Mouse (Mus musculus) large intestine, adult 2 months (tissue): ENCODE measurements around the gene AC109138.7. TPM values are rescaled to one million over a fixed set of nuclear protein-coding genes. Genes with fewer than 3 reads are reported as not detected.
"Not testable (repeated sequence)": the region's sequence is repeated elsewhere in the genome, so short reads cannot be mapped to it uniquely, and the experiment has no call there.

Experiments used
- DNase-seq: peaks from one replicate; pipeline ENCODE4 v3.0.0-alpha.2; 2012; ENCODE audit warnings: low read depth, low spot score
- WGBS: fragments of 180-500 bp; shearing (Covaris S2); methylation state at CpG from one replicate; pipeline ENCODE4 v1.1.7; 2018; 5-methylcytosine and 5-hydroxymethylcytosine counted together
- polyA plus RNA-seq: library from polyadenylated mRNA; depleted of rRNA; stranded (reverse); fragments of >200 nt; gene quantifications from 2 replicates; pipeline ENCODE4 v1.2.3, GENCODE M21; 2012

AC109138.7 gene
- polyA plus RNA-seq, 1 experiment = not detected

GRCm38 (mm10) chr19:4232186-4232572, 18.0 kb downstream of the AC109138.7 start:
- 0% methylated on average over 2 of the region's 2 CpGs for WGBS
- DNase-seq = no peak

DNA sequence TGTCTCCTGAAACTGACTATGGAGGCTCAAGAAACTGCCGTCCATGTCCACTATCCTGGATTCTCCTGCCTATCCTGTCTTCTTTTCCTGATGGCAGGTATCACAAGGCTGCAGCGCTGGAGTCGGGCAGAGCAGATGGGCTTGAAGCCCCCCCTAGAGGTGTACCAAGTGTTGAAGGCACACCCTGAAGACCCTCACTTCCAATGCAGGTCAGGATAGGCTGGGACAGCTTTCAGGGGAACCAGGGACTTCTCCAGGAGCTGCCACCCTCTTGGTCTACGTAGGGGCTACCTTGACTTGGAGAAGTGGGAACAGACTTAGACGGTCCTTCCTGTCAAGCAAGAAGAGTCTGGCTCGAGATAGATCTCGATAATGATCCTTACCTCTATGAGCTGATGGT, 18.5 kb downstream of the AC109138.7 start:
- 85% methylated on average over 7 of the region's 7 CpGs for WGBS
- no peak for DNase-seq

DNA sequence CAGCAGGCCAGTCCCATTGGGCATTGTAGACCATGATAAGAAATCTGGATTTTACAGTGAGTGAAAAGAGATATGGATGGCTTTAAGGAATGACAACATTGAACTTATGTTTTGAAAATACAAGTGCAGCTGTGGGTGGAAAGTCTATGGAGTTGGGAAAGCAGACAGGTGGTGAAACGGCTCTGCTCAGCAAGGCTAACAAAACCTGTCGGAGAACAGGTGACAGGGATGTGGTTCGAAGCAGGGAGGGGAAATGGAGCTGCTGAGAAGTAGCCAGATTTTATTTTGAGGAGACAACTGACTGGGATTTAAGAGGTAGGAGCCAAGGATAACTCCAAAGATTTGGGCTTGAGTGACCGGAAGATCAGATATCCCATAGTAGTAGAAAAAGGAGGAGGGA, 20.4 kb downstream of the AC109138.7 start:
- WGBS = 58% methylated on average over 4 of the region's 4 CpGs
- no peak for DNase-seq

GRCm38 (mm10) chr19:4240247-4240668, 26.1 kb downstream of the AC109138.7 start:
- WGBS = 67% methylated on average over 8 of the region's 8 CpGs

GRCm38 (mm10) chr19:4242416-4242815, 28.3 kb downstream of the AC109138.7 start:
- 51% methylated on average over 3 of the region's 3 CpGs for WGBS
- DNase-seq = no peak

More at GRCm38 (mm10) chr19:4240247-4240668, 26.1 kb downstream of the AC109138.7 start:
- no peak for DNase-seq

DNA sequence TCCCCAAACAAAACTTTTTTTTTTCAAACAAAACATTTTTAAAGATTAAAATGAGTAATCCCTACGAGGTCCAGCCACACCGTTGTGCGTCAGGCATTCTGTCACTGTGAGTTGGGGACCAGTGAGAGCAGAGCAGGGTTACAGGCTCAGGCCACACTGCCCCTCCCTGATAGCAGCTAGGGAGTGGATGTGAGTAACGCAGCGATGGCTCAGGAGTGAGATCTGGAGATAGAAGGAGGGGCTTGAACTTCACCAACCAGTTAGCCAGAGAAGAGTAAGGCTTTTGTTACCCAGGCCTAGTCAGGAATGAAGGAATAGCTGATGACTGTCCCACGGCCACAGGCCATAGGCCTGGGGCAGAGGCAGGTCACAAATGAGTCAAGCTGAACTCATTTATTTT, 30.6 kb downstream of the AC109138.7 start:
- 82% methylated on average over 6 of the region's 6 CpGs for WGBS
- DNase-seq = no peak

GRCm38 (mm10) chr19:4247010-4247409, 32.9 kb downstream of the AC109138.7 start:
- WGBS = 52% methylated on average over 1 of the region's 1 CpGs
- no peak for DNase-seq

GRCm38 (mm10) chr19:4248683-4249082, 34.5 kb downstream of the AC109138.7 start:
- DNase-seq = not testable (repeated sequence)
- WGBS = 25% methylated on average over 1 of the region's 1 CpGs

GRCm38 (mm10) chr19:4254230-4254629, 40.1 kb downstream of the AC109138.7 start:
- 85% methylated on average over 7 of the region's 7 CpGs for WGBS

DNA sequence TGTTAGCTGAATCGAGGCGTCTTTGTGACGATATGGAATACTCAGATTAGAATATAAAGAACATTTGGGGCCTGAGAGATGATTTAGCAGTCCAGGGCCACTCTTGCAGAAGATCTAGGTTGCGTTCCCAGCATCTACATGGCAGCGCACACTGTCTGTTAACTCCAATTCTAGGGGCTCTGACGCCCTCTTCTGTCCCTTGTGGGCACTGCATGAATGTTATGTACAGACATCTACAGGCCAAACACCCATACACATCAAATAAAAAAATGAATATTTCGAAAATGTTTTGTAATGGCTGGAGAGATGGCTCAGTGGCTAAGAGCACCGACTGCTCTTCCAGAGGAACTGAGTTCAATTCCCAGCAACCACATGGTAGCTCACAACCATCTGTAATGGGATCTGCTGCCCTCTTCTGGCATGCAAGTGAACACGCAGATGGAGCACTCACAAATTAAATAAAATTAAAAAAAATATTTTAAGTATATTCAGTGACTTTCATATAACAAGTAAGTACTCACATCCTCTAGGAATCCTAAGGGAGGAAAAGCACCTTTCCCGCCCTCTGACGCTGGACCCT, 41.5 kb downstream of the AC109138.7 start:
- WGBS = 84% methylated on average over 11 of the region's 11 CpGs
- DNase-seq = no peak

More at GRCm38 (mm10) chr19:4254230-4254629, 40.1 kb downstream of the AC109138.7 start:
- no peak for DNase-seq

DNA sequence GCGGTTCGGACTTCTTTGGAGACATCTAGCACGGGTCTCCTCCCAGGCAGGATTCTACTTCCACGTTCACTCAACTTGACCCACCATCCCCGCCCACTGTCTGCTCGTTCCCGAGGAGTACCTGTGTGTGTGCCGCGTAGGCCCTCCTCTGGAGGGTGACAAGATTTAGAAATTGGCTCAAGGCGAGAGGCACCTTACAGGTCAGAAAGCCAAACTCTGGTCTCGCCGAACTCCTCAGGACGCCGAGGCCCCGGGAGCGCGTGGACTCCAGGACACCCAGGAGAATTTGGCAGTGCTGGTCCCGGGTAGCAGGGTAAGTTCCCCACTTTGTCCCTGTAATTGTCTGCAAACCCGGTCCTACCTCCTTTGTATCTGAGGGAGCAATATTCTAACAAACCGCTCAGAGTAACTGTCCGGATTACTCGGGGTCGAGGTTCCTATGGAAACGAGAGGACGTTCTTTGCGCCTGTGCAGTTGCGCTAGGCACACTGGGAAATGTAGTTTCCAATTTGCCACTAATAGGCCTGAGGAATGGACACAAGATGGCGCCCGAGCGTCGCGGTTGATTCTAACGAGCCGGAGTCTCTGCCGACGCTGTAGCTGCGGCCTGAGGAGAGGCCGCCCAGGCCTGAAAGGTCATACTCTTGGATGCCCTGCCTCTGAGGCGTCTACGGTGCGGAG, 43.2 kb downstream of the AC109138.7 start:
- DNase-seq = peak; percentile 98
- WGBS = under 1% methylated on average over 41 of the region's 41 CpGs

DNA sequence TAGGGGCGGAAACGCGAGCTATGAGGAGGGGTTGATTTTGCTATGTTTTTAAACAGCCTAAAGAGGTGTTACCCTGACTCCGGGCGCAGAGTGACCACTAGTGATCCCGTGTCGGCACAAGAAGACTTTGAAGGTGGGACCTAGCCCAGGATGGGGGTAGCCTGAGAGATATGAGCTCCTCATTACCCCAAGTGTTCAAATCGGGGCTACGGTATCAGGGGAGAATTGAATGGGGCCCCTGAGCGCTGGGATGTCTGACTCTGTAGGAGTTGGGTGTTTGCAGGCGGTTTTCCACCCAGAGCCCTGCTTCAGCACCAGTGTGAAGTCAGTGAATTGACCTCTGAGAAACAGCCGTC, 43.7 kb downstream of the AC109138.7 start:
- peak; percentile 11 for DNase-seq
- WGBS = 25% methylated on average over 12 of the region's 12 CpGs

- 49% methylated on average over 8 of the region's 8 CpGs for WGBS
These were observed 47.0 kb downstream of the AC109138.7 start for GRCm38 (mm10) chr19:4261038-4261698.

GRCm38 (mm10) chr19:4262756-4263155, 48.6 kb downstream of the AC109138.7 start:
- DNase-seq = no peak
- WGBS = 73% methylated on average over 6 of the region's 6 CpGs

More at GRCm38 (mm10) chr19:4261038-4261698, 47.0 kb downstream of the AC109138.7 start:
- DNase-seq = peak; percentile 13

DNA sequence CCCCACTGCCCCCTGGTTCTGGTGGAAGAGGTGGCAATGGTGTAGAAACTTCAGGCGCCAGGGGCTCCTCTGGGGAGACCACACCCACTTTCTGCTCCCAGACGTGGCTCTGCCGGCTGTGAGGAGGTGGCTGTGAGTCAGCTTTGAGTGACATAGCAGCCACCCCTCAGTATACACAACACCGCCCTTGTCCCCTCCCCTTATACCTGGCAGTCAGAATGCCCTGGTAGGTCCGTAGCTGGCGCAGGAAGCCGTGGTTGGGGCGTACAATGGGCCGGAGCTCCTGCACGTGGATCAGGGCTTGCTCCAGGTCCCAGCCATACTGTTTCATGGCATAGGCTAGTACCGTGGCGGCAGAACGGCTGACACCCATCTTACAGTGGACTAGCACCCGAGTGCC, 49.5 kb downstream of the AC109138.7 start:
- 81% methylated on average over 14 of the region's 14 CpGs for WGBS
- no peak for DNase-seq

DNA sequence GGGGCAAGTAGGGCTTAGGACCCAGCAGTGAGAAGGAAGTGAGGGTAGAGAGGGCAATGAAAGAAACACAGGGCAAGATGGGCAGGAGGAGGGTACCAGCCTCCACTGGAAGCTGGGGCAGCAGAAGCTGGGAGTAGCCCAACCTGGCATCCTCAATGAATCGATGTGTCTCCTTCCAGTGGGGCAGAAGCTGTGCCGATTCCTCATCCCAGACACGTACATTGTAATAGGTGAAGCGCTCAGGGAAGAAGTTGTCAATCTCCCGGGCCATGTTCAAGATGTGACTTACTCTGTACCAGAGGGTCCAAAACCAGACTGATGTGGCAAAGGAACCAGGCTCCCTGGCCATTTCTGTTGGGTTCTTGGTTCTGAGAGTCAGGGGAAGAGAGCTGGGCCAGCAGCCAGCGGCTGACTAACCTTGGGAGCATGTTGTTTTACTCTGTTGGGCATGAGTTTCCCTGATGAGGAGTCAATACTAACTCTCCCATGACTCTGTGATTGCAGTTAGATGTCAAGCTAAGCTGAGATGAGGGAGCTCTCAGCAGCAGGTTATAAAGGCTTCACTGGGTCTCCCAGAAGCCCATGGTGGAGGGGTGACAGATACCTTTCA, 50.1 kb downstream of the AC109138.7 start:
- no peak for DNase-seq
- WGBS = 96% methylated on average over 6 of the region's 6 CpGs

DNA sequence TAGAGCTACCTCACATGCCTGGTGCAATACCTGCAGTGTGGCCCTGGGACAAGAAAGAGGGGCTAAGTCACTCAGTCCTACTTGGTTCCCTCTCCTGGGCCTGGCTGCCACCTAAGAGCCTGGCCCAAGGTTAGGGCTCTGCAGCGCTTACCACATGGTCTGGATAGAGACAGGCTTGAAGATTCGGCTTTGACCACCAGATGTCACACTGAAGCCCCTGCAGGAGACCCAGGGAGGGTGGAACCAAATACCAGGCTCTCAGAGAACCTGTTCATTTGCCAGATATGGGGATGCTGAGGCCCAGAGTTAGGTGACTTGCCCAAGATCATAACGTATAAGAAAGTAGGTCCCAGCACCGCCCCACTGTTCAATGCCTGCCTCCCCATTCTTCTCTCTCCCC, 51.8 kb downstream of the AC109138.7 start:
- 85% methylated on average over 4 of the region's 4 CpGs for WGBS
- no peak for DNase-seq

- DNase-seq = peak; percentile 73
- whole genome bisulfite sequencing = 5% methylated on average over 46 of the region's 46 CpGs
These were observed 54.6 kb downstream of the AC109138.7 start, which contains the start of gene Ssh3 for GRCm38 (mm10) chr19:4268566-4269361. Gene Ssh3, minus strand, starts transcription at chr19:4269180.

DNA sequence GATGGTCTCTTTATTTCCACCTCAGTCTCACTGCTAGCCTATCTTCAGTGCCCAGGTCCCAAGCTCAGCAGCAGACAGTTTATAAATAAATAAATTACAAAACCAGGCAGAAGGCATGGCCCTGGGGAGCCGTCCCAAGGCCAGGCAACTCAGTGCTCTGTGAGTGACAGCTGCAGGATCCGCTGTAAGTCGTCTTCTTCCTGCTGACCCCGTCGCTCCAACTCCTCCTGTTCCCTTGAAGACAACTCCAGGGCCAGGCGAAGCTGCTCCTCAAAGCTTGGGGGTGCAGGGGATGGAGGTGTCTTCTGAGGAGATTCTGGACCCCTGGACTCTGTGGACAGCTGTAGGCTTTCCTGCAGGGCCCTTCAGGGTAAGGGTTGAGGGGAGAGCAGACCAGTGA, 56.0 kb downstream of the AC109138.7 start:
- WGBS = 84% methylated on average over 6 of the region's 6 CpGs
- no peak for DNase-seq

DNA sequence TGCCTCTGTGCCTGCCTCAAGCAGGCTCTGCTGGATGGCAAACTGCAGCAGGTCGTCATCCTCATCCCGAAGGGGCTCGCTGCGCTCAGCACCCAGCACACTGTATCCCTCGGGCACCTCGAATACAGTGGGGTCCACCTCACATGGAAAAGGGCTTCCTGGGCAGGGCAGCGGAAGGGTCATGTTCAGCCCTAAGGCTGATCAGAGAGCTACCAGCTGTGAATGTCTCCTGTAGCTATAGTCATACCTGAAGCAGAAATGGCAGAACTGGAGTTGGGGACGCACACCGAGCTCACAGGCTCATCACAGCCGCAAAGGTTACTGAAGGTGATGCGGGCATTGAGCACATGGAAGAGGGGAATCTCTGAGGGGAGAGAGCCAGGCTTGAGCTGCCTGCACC, 56.8 kb downstream of the AC109138.7 start:
- 95% methylated on average over 11 of the region's 11 CpGs for WGBS
- DNase-seq = no peak
